Mouse (Mus musculus) lung, postnatal 10 days (tissue): ENCODE measurements around the gene Ddr2.

Experiments
- DNase-seq: peaks from one replicate; pipeline ENCODE4 v3.0.0; 2021

The Ddr2 gene

DNA sequence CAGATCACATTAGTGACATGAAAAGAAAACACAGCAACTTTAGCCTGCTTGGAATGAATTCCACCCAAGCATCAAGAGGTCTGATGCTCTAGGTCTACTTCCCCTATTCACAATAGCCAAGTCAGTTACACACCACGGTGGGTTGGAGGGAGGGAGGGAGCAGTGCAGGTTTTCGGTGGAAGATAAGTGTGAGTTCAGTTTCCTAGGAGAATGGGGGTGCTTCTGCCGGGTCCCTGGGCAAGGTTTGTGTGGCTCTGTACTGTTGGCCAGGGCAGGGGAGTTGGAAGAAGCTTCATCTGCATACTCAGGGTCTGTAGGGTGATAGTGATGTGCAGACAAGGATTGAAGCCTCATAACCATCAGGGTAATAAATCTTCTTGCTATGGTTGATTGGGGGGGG, 164.6 kb downstream of the Ddr2 start:
- no peak for DNase-seq

DNA sequence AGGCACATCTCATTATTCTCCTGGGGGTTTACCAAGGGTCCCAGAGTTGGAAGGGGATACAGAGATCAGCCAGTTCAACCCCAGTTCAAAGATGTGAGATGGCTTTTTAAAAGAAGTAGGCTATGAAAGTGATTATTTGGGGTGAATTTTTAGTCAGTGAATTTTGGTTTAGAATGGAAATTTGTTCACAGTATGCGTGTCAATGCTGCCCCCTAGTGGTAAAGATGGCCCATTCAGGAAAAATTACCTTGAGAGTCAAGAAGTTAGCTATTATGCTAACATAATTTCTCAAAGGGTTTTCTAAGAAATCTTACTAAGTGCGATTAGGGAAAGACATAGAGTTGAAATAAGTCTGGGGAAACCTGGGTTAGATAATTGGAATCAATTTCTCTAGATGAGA, 171.2 kb downstream of the Ddr2 start:
- DNase-seq: peak; percentile 64

DNA sequence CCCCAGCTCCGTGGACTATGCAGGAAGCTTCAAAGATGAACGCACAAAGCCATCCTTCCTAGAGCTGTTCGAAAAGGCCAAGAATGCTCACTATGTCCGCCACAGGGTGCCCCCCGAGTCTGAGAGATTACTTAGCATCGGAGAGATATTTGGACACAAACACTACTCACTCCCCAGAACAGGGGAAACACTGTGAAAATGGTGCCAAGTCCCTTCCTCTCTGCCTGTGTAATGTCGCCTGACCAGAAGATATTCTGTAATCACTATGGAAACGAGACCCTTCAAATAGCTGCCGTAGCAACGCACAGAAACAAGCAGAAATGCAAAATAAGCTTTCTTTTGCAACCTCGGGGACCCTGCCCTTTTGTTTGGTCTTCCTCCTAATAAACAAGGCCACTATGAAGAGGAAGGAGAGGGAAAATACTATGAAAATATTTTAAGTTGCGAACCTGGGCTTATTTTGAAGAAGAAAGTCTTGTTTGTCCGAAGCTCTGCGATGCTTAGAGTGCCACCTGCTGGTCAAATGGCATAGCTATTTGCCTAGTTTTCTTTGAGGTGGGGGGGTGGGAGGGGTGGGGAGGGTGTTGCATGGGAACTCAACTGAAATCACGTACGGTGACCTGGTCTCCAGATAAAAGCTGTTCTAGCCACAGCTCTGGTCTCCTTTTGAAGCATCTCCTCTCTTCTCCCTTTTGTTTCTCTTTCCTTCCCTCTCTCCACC, 176.4 kb downstream of the Ddr2 start:
- peak; percentile 72 for DNase-seq

DNA sequence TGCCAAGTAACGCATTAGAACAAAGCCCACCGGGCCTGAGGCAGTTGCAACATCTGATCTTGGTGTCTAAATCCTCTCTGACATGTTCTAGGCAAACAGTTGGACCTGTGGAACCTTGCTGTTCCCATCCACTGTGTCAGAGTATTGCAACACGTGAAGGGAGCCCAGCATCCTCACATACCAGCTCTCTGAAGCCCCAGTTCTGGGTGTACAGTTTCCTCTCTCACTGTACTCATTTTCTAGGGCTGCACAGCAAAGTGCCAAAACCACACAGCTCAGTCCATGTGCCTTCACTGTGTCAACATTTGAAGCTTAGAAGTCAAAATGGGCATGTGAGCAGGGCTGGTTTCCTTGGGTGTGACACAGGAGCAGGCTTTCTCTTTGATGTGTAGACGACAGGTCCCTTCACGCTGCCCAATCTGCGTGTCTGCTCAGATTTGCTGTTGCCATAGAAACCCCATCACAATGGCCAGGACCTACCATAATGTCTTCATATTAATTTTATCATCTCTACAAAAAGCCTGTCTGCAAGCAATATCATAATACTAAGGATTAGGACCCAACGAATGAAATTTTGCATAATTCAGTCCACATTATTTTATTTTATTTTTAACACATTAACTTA, 178.3 kb downstream of the Ddr2 start:
- no peak for DNase-seq

DNA sequence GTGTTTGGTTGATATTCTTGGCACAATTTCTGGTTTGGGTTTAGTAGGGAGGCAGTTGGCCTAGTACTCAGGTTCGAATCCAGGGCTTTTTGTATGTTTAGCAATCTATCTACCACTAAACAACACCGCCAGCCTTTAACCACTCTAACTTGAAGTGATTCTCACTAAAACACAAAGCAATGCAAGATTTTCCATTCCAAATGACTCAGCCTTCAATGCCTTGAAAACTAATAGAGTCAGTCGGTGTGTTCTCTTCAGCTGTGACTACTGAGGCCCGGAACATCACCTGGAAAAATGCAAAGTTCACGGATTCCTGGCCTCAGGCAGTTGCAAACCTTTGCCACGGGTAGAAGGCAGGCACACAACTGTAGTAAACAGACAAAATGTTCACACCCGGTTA, 178.9 kb downstream of the Ddr2 start:
- no peak for DNase-seq

DNA sequence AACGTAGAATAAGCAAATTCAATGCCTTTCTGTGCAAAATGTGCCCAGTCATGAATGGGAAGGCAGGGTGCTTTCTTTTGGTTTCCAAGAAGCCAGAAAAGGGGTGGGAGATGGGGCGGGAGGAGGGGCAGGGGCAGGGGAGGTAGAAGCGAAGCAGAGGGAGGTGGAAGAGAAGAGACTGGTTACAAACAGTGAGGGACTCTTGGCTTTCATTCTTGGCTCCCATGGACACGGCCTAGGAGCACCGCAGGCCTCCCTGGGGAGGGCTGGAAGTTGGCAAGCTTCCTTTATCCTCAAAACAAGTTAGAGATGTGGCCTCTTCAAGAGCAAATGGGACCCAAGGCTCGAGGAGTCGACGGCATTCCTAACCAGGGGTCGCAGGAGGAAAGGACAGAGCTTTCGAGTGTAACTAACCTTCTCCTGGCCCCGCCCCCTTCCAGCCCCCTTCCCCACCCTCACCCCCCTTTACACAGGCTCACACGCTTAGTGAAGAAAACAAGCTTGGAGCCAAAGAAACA, 182.0 kb downstream of the Ddr2 start, which contains the start of gene Ccdc190:
Ccdc190 (plus strand) TSS at position 195 of the 518 bp plus-strand sequence.
- peak; percentile 59 for DNase-seq

DNA sequence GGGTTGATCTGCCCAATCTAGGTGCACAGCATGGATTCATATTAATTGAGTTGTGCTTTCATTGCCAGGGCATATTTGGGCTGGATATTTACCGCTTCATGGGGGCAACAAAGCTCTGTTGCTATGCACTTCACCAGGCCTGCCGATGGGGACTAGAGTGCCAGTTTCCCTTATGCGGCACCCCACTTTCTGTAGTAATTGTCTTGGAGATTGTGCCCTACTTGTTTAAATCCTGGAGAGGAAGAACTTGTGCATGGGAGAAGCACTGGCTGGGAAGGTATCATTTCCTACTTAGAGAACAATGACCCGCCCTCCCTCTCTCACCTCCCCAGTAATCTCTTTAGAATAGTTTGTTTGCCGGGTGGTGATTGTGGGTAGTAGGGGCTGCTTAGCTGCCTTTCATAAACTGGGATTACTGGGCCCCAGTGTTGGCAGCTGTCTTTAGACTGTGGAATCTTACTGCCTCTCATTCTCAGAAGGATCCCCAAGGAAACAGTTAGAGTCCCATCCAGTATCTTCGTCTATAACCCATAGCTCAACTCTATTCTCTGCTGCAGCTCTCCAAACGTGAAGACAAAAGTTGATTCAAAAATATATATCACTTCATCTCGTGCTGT, 182.7 kb downstream of the Ddr2 start:
- no peak for DNase-seq

DNA sequence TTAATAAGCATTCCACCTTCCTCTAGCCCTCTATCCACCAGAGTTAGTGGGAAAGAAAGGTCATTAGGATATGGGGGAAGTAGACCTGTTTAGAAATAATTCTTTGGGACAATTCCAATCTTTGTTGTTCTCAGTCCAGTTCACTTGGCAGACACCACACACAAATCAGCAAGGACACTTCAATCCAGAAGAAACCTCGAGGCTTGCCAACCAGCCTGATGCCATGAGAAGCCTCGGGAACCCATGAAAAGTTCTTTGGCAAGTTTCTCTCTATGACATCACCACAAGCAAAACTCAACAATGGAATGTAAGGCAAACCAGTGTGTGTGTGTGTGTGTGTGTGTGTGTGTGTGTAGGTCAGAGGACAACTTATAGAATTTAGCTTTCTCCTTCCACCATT, 186.0 kb downstream of the Ddr2 start:
- DNase-seq: no peak
